Mouse (Mus musculus): ENCODE measurements around the gene RPS10-NUDT3. TPM values are rescaled to one million over a fixed set of nuclear protein-coding genes. Genes with fewer than 3 reads are reported as not detected.

Gene RPS10-NUDT3
- total RNA-seq, 1 experiment from 2014 or later: not detected

GRCm38 (mm10) chr17:27552215-27553201 is 82.5 kb downstream of the RPS10-NUDT3 start:
- ATAC-seq (replicated peaks in 1 of 2; ENCODE audit: insufficient read depth in 1 of 2, low FRiP score in 2 of 2, low TSS enrichment in 1 of 2, low read depth in 1 of 2, poor library complexity in 2 of 2, severe bottlenecking in 2 of 2): peak; percentile 5 to 6; a peak in 1 of 4 replicates

GRCm38 (mm10) chr17:27551393-27551940 is 83.6 kb downstream of the RPS10-NUDT3 start:
- ATAC-seq (replicated peaks in 1 of 2; ENCODE audit: insufficient read depth in 1 of 2, low FRiP score in 2 of 2, low TSS enrichment in 1 of 2, low read depth in 1 of 2, poor library complexity in 2 of 2, severe bottlenecking in 2 of 2): no peak

- ATAC-seq (replicated peaks in 1 of 2; ENCODE audit: insufficient read depth in 1 of 2, low FRiP score in 2 of 2, low TSS enrichment in 1 of 2, low read depth in 1 of 2, poor library complexity in 2 of 2, severe bottlenecking in 2 of 2): no peak
Measured at GRCm38 (mm10) chr17:27549234-27549633, 85.8 kb downstream of the RPS10-NUDT3 start.

GRCm38 (mm10) chr17:27547253-27547868 is 87.7 kb downstream of the RPS10-NUDT3 start:
- peak; percentile 57 to 75; a peak in 3 of 4 replicates for ATAC-seq (replicated peaks in 1 of 2; ENCODE audit: insufficient read depth in 1 of 2, low FRiP score in 2 of 2, low TSS enrichment in 1 of 2, low read depth in 1 of 2, poor library complexity in 2 of 2, severe bottlenecking in 2 of 2)

GRCm38 (mm10) chr17:27546574-27547085 is 88.4 kb downstream of the RPS10-NUDT3 start:
- no peak for ATAC-seq (replicated peaks in 1 of 2; ENCODE audit: insufficient read depth in 1 of 2, low FRiP score in 2 of 2, low TSS enrichment in 1 of 2, low read depth in 1 of 2, poor library complexity in 2 of 2, severe bottlenecking in 2 of 2)

GRCm38 (mm10) chr17:27545991-27546390 is 89.0 kb downstream of the RPS10-NUDT3 start:
- ATAC-seq (replicated peaks in 1 of 2; ENCODE audit: insufficient read depth in 1 of 2, low FRiP score in 2 of 2, low TSS enrichment in 1 of 2, low read depth in 1 of 2, poor library complexity in 2 of 2, severe bottlenecking in 2 of 2): no peak

GRCm38 (mm10) chr17:27544551-27544950 is 90.5 kb downstream of the RPS10-NUDT3 start:
- ATAC-seq (replicated peaks in 1 of 2; ENCODE audit: insufficient read depth in 1 of 2, low FRiP score in 2 of 2, low TSS enrichment in 1 of 2, low read depth in 1 of 2, poor library complexity in 2 of 2, severe bottlenecking in 2 of 2): no peak

- no peak for ATAC-seq (replicated peaks in 1 of 2; ENCODE audit: insufficient read depth in 1 of 2, low FRiP score in 2 of 2, low TSS enrichment in 1 of 2, low read depth in 1 of 2, poor library complexity in 2 of 2, severe bottlenecking in 2 of 2)
Measured at GRCm38 (mm10) chr17:27541984-27542383, 93.0 kb downstream of the RPS10-NUDT3 start.

- no peak for ATAC-seq (replicated peaks in 1 of 2; ENCODE audit: insufficient read depth in 1 of 2, low FRiP score in 2 of 2, low TSS enrichment in 1 of 2, low read depth in 1 of 2, poor library complexity in 2 of 2, severe bottlenecking in 2 of 2)
Measured at GRCm38 (mm10) chr17:27541261-27541660, 93.8 kb downstream of the RPS10-NUDT3 start.

GRCm38 (mm10) chr17:27534718-27535117 is 100.3 kb downstream of the RPS10-NUDT3 start:
- ATAC-seq (replicated peaks in 1 of 2; ENCODE audit: insufficient read depth in 1 of 2, low FRiP score in 2 of 2, low TSS enrichment in 1 of 2, low read depth in 1 of 2, poor library complexity in 2 of 2, severe bottlenecking in 2 of 2): peak; percentile 95 to 97

- ATAC-seq (replicated peaks in 1 of 2; ENCODE audit: insufficient read depth in 1 of 2, low FRiP score in 2 of 2, low TSS enrichment in 1 of 2, low read depth in 1 of 2, poor library complexity in 2 of 2, severe bottlenecking in 2 of 2): no peak
Measured at GRCm38 (mm10) chr17:27533354-27533753, 101.7 kb downstream of the RPS10-NUDT3 start.

GRCm38 (mm10) chr17:27532095-27532494 is 102.9 kb downstream of the RPS10-NUDT3 start:
- ATAC-seq (replicated peaks in 1 of 2; ENCODE audit: insufficient read depth in 1 of 2, low FRiP score in 2 of 2, low TSS enrichment in 1 of 2, low read depth in 1 of 2, poor library complexity in 2 of 2, severe bottlenecking in 2 of 2): no peak

Other genes with a start within 250 kb of the RPS10-NUDT3 start
- gene Grm4, start 113.8 kb downstream of the RPS10-NUDT3 start, total RNA-seq (2017): not detected in 2 replicates
- 95.5 and 115 TPM in 2 replicates for gene Hmga1, start 78.7 kb downstream of the RPS10-NUDT3 start, total RNA-seq (2017)
- 13.8 and 14.5 TPM in 2 replicates for gene AI413582, start 69.5 kb downstream of the RPS10-NUDT3 start, total RNA-seq (2017)
- gene Nudt3, start 11.7 kb downstream of the RPS10-NUDT3 start, total RNA-seq (2017): 126 and 211 TPM in 2 replicates
- gene Rps10, start 1.4 kb upstream of the RPS10-NUDT3 start, total RNA-seq (2017): 2,185 and 3,551 TPM in 2 replicates
- 0.25 TPM in 1 of 2 replicates, not detected in the other for gene Pacsin1, start 20.3 kb upstream of the RPS10-NUDT3 start, total RNA-seq (2017)
- not detected in 2 replicates for gene Spdef, start 93.7 kb upstream of the RPS10-NUDT3 start, total RNA-seq (2017)
- gene D17Wsu92e, start 185.4 kb upstream of the RPS10-NUDT3 start, total RNA-seq (2017): 53.9 and 68.7 TPM in 2 replicates
- 75.7 and 108 TPM in 2 replicates for gene Snrpc, start 202.9 kb upstream of the RPS10-NUDT3 start, total RNA-seq (2017)
- 7.4 and 9.2 TPM in 2 replicates for gene Uhrf1bp1, start 221.2 kb upstream of the RPS10-NUDT3 start, total RNA-seq (2017)